Mouse (Mus musculus) neural tube, embryonic 14.5 days (tissue): ENCODE data around the gene Gm36176. TPM values are rescaled to one million over a fixed set of nuclear protein-coding genes. Genes with fewer than 3 reads are reported as not detected.
"Not testable (repeated sequence)": the region's sequence is repeated elsewhere in the genome, so short reads cannot be mapped to it uniquely, and the experiment has no call there.

Experiments used
- ATAC-seq: fragments of 200-750 bp; cut with Nextera tagmentation; 2 replicates; pipeline ENCODE4 v1.8.0; 2017; ENCODE audit warnings: low read depth, mild to moderate bottlenecking, moderate TSS enrichment, moderate library complexity
- H3K27ac ChIP-seq: fragments of 300-500 bp; sonication (generic); 2 replicates; pipeline ENCODE4 v1.5.1; 2014; ENCODE audit warnings: low read depth, mild to moderate bottlenecking, control low read depth, low read length, moderate library complexity, mixed read lengths
- H3K27me3 ChIP-seq: fragments of 300-500 bp; sonication (generic); 2 replicates; pipeline ENCODE4 v1.6.1; 2014; ENCODE audit warnings: low read length; ENCODE audit not compliant: control insufficient read depth, insufficient read depth
- H3K36me3 ChIP-seq: fragments of 300-500 bp; sonication (generic); 2 replicates; pipeline ENCODE4 v1.6.1; 2014; ENCODE audit warnings: low read length, mixed read lengths; ENCODE audit not compliant: control insufficient read depth, insufficient read depth
- H3K4me1 ChIP-seq: fragments of 300-500 bp; sonication (generic); 2 replicates; pipeline ENCODE4 v1.6.1; 2014; ENCODE audit warnings: low read length; ENCODE audit not compliant: control insufficient read depth, insufficient read depth
- H3K4me2 ChIP-seq: fragments of 300-500 bp; sonication (generic); 2 replicates; pipeline ENCODE4 v1.6.1; 2014; ENCODE audit warnings: mild to moderate bottlenecking, low read depth, low read length, control low read depth
- H3K4me3 ChIP-seq: fragments of 300-500 bp; sonication (generic); 2 replicates; pipeline ENCODE4 v1.5.1; 2014; ENCODE audit warnings: low read depth, low read length, control low read depth, mixed read lengths
- H3K9ac ChIP-seq: fragments of 300-500 bp; sonication (generic); replicated peaks from 2 replicates; pipeline ENCODE4 v1.6.1; 2014; ENCODE audit warnings: low read depth, mild to moderate bottlenecking, control low read depth, low read length, mixed read lengths
- H3K9me3 ChIP-seq: fragments of 300-500 bp; sonication (generic); 2 replicates; pipeline ENCODE4 v1.6.1; 2016; ENCODE audit warnings: low read length; ENCODE audit not compliant: control insufficient read depth
- WGBS: fragments of 180-500 bp; shearing (Covaris S2); extraction: QIAGEN DNeasy Blood & Tissue Kit; methylation state at CpG from one replicate; pipeline ENCODE4 v1.1.7; 2014; 5-methylcytosine and 5-hydroxymethylcytosine counted together
- polyA plus RNA-seq: library from polyadenylated mRNA; unstranded; fragments of >200 nt; fragmentation: Nextera tagmentation; extraction: Ambion mirVana; gene quantifications from 2 replicates; pipeline ENCODE4 v1.2.1, GENCODE M21; 2014

Gm36176 gene
- not detected in 2 replicates for polyA plus RNA-seq

DNA sequence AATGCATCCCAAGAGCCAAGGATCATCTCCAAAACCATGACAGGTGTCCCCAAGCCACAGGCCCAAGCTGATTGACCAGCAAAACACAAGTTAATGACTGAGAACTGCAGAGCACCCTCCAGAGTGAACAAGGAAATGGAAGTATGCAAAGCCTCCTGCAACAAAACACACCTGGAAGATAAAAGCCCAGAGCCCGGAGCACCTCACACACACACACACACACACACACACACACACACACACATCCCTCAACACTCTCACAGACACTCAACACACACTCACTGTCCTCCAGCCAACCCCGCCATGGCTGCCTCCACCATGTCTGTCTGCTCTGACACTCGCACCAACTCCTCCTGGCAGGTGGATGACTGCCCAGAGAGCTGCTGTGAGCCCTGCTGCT, at the start of gene Gm36176:
Gm36176 (plus strand) TSS at position 301 of the 400 bp plus-strand sequence.
- H3K27me3 ChIP-seq, result no peaks in the 10 kb centered on the region
- no peaks in the 10 kb centered on the region for H3K9me3 ChIP-seq
- H3K9ac ChIP-seq, result no peak within 1 kb of the TSS
- H3K4me3 ChIP-seq, result no peak within 1 kb of the TSS
- no peak within 1 kb of the TSS for H3K4me2 ChIP-seq
- no peak within 1 kb of the TSS for H3K27ac ChIP-seq
- H3K4me1 ChIP-seq, result no peaks in the 10 kb centered on the region
- WGBS, result 94% methylated on average over 3 of the region's 3 CpGs
- no peak for ATAC-seq
- H3K36me3 ChIP-seq, result no peaks in the 10 kb centered on the region

GRCm38 (mm10) chr10:77797677-77798076, 48.9 kb upstream of the Gm36176 start:
- Histone ChIP-seq H3K9me3 (no peaks in the 10 kb centered on the region), H3K4me3 (no peak overlapping the region), H3K36me3 (no peaks in the 10 kb centered on the region), H3K9ac (no peak overlapping the region), H3K4me1 (no peaks in the 10 kb centered on the region), H3K27me3 (no peaks in the 10 kb centered on the region), H3K4me2 (no peak overlapping the region), H3K27ac (no peak overlapping the region)
- 16% methylated on average over 3 of the region's 3 CpGs for WGBS
- ATAC-seq, result no peak

GRCm38 (mm10) chr10:77798164-77798920, 48.3 kb upstream of the Gm36176 start:
- H3K4me1 ChIP-seq, H3K27me3 ChIP-seq, H3K4me2 ChIP-seq, H3K36me3 ChIP-seq, H3K4me3 ChIP-seq, H3K9ac ChIP-seq, H3K27ac ChIP-seq, H3K9me3 ChIP-seq, ATAC-seq: not testable (repeated sequence)
- 33% methylated on average over 3 of the region's 3 CpGs for WGBS

- no peaks in the 10 kb centered on the region for H3K27me3 ChIP-seq
- 0 out of 2 replicates have a peak, but pooled peaks have one; percentile 14 for ATAC-seq
- no peaks in the 10 kb centered on the region for H3K36me3 ChIP-seq
- 34% methylated on average over 8 of the region's 8 CpGs for whole genome bisulfite sequencing
- no peak within 1 kb of the TSS for H3K27ac ChIP-seq
- no peaks in the 10 kb centered on the region for H3K9me3 ChIP-seq
- H3K4me2 ChIP-seq, result no peak within 1 kb of the TSS
- H3K4me3 ChIP-seq, result no peak within 1 kb of the TSS
- no peaks in the 10 kb centered on the region for H3K4me1 ChIP-seq
- no peak within 1 kb of the TSS for H3K9ac ChIP-seq
These were observed 47.6 kb upstream of the Gm36176 start, which contains the start of gene Gm19668 for GRCm38 (mm10) chr10:77798921-77799508. Gene Gm19668, minus strand, starts transcription at chr10:77799133.

GRCm38 (mm10) chr10:77804095-77804494, 42.5 kb upstream of the Gm36176 start:
- Histone ChIP-seq H3K27ac (no peak overlapping the region), H3K27me3 (no peaks in the 10 kb centered on the region), H3K9me3 (no peaks in the 10 kb centered on the region), H3K4me2 (no peak overlapping the region), H3K4me1 (no peaks in the 10 kb centered on the region), H3K4me3 (no peak overlapping the region), H3K36me3 (no peaks in the 10 kb centered on the region), H3K9ac (no peak overlapping the region)
- WGBS, result 87% methylated on average over 3 of the region's 3 CpGs
- no peak for ATAC-seq

DNA sequence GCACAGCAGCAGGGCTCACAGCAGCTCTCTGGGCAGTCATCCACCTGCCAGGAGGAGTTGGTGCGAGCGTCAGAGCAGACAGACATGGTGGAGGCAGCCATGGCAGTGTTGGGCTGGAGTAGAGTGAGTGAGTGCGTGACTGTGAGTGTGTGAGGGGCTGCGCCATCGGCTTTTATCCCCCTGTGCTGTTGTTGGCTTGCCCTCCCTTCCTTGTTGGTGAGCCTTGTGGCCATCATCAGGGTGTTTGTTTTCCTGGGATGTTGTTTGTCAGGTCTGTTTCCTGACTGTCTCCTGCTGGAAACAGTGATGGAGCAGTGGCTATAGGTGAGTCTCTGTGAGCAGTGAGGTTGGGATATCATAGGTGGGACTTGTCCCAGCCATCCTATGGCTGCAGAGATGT, 34.9 kb upstream of the Gm36176 start, which contains the start of gene Gm9507:
Gm9507 (minus strand) TSS at position 101 of the 400 bp plus-strand sequence.
- Histone ChIP-seq H3K9ac (no peak within 1 kb of the TSS), H3K27ac (no peak within 1 kb of the TSS), H3K27me3 (no peaks in the 10 kb centered on the region), H3K4me2 (no peak within 1 kb of the TSS), H3K4me3 (no peak within 1 kb of the TSS), H3K4me1 (no peaks in the 10 kb centered on the region), H3K9me3 (no peaks in the 10 kb centered on the region), H3K36me3 (no peaks in the 10 kb centered on the region)
- ATAC-seq, result no peak
- WGBS, result 81% methylated on average over 5 of the region's 5 CpGs

- Histone ChIP-seq H3K4me2 (no peak within 1 kb of the TSS), H3K27me3 (no peaks in the 10 kb centered on the region)
These were observed 32.2 kb upstream of the Gm36176 start, which contains the start of gene Gm2696 for GRCm38 (mm10) chr10:77814382-77814781. Gene Gm2696, plus strand, starts transcription at chr10:77814682.

DNA sequence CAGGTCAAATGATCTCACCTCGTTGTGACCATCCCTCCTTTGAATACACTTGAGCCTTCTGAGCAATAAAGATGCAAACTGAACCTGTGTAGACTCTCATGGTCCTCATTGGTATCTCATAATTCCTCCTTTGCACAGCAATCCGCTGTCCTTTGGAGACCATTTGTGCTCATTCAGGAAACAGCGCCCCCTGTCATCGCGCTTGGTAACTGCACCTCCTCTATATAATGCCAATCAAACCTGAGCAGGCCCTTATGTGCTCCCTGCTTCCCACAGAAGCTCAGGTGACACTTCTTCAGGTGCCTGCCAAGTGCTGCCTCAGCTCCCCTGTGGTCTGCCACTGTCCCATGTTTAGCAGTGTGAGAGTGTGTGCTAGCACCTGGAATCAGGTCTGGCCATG, 31.1 kb upstream of the Gm36176 start:
- no peak overlapping the region for H3K4me3 ChIP-seq
- WGBS, result 36% methylated on average over 5 of the region's 5 CpGs
- no peaks in the 10 kb centered on the region for H3K27me3 ChIP-seq
- no peak overlapping the region for H3K4me2 ChIP-seq
- no peak overlapping the region for H3K9ac ChIP-seq
- H3K36me3 ChIP-seq, result no peaks in the 10 kb centered on the region
- no peak overlapping the region for H3K27ac ChIP-seq
- no peak for ATAC-seq
- no peaks in the 10 kb centered on the region for H3K4me1 ChIP-seq
- H3K9me3 ChIP-seq, result no peaks in the 10 kb centered on the region

More at GRCm38 (mm10) chr10:77814382-77814781, 32.2 kb upstream of the Gm36176 start, which contains the start of gene Gm2696:
- Histone ChIP-seq H3K9me3 (no peaks in the 10 kb centered on the region), H3K27ac (no peak within 1 kb of the TSS), H3K4me1 (no peaks in the 10 kb centered on the region), H3K36me3 (no peaks in the 10 kb centered on the region), H3K9ac (no peak within 1 kb of the TSS), H3K4me3 (no peak within 1 kb of the TSS)
- 59% methylated on average over 4 of the region's 4 CpGs for WGBS
- no peak for ATAC-seq

GRCm38 (mm10) chr10:77818523-77818922, 28.1 kb upstream of the Gm36176 start:
- ATAC-seq, result no peak
- WGBS, result over 99% methylated on average over 4 of the region's 4 CpGs
- Histone ChIP-seq H3K4me2 (no peak overlapping the region), H3K9ac (no peak overlapping the region), H3K9me3 (no peaks in the 10 kb centered on the region), H3K27ac (no peak overlapping the region), H3K36me3 (no peaks in the 10 kb centered on the region), H3K4me3 (no peak overlapping the region), H3K4me1 (no peaks in the 10 kb centered on the region), H3K27me3 (no peaks in the 10 kb centered on the region)
